Mouse (Mus musculus): ENCODE data around the gene Scaf1.
"Not testable (repeated sequence)": the region's sequence is repeated elsewhere in the genome, so short reads cannot be mapped to it uniquely, and the experiment has no call there.

The Scaf1 gene

DNA sequence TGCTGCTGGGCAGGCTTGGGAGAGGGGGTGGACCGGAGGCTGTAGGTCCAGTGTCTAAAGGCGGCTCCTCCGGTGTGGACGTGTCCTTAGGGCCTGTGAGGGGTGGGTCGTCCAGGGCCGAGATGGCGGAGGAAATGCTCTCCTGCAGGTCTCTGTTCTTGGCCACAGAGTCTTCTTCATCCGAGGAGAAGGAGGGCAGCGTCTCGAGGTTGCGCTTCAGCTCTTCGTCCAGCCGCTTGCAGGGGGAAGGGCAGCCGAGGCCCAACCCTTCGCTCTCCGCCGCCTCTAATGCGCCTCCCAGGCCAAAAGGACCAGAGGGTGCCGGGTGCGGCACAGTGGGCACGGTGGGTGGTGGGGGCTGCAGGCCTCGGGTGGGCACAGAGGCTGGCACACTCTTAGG is 29.6 kb upstream of the Scaf1 start:
- DNase-seq (ENCODE audit: low spot score in 2 of 2), result no peak

- no peak for DNase-seq (ENCODE audit: low spot score in 2 of 2)
Observed at GRCm38 (mm10) chr7:45043307-45043706, 27.1 kb upstream of the Scaf1 start.

DNA sequence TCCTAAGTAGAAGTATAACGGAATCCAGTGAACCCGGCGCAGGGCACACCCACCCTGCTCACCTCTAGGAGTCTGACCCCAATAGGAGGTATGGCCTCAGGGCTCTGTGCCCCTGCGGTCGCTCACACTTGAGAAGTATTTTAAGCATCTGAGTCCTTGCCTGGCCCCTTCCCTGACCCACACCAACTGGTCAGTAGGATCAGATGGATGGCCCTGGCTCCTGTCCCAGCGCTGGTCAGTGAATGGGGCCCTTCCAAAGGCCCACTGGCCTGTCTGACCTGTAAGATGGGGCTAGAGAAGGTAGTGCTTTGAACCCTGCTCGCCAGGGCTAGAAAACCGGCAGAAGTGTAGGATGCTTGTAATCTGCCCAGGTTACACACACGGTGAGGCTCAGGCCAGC is 24.7 kb upstream of the Scaf1 start:
- no peak for DNase-seq (ENCODE audit: low spot score in 2 of 2)

DNA sequence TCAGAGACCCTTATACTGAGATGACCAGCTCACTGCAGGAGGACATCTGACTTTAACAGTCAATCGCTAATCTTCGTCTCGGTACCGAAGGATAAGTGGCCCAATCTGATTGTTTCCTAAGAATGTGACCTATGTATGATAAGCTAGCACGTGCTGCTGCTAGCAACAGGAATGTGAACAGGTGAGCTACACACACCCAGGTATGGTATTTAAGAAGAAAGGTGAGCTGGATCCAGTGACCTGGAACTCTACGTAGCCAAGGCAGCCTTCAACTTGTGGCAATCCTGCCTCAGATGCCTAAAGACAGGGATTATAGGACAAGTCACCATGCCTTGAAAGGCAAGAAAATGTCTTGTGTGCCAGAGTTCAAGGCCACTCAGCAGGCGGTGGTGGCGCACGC is 22.2 kb upstream of the Scaf1 start:
- DNase-seq (ENCODE audit: low spot score in 2 of 2), result no peak

- DNase-seq (ENCODE audit: low spot score in 2 of 2), result peak; percentile 36 to 65
Observed at GRCm38 (mm10) chr7:45037720-45038361, 21.7 kb upstream of the Scaf1 start.

- DNase-seq (ENCODE audit: low spot score in 2 of 2), result no peak
Observed at GRCm38 (mm10) chr7:45036702-45037101, 20.5 kb upstream of the Scaf1 start.

DNA sequence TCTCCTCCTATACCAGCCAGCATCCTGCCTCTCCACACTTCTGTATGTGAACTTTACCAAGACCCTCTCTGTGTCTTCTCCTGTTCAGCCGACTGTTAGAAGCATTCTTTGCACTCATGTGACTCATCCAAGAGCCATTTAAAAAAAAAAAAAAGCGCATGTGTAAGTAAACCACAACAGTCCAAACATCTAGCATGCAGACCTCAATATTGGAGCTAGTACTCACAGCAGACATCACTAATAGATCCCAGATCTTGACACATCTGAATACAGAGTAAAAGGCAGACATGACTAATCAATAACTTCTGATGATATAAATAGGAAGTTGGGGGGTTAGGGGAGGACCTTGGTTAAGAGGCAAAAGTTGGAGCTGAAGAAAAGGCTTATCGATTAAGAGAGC is 19.5 kb upstream of the Scaf1 start:
- no peak for DNase-seq (ENCODE audit: low spot score in 2 of 2)

DNA sequence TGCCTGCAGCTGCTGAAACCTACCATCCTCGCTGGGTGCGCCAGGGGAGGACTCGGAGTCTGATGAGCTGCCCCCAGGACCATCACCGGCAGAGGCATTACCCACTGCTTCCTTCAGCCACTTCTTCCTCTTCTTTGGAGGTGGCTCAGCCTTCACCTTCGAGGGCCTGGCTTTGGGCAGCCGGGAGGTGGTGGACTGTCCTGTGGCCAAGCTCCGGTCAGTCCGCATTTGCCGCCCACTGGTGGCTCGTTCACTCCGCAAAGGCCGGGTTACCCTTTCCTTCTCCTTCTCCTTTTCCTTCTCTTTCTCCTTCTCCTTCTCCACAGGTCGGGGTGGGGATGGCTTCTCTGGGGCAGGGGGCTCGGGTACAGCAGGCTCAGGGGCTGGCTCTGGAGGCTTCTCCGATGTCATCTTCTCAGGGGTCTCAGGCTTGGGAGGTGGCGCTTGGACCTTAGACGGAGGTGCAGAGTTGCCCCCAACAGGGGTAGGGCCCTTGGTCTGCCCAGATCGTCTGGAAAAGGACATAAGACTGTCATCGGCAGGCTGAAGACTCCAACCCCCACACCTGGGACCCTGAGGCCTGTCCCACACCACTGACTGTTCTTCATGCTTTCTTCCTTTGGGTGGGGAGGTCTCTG is 17.7 kb upstream of the Scaf1 start:
- DNase-seq (ENCODE audit: low spot score in 2 of 2), result no peak

GRCm38 (mm10) chr7:45030857-45031256 is 14.7 kb upstream of the Scaf1 start:
- DNase-seq (ENCODE audit: low spot score in 2 of 2), result no peak

- DNase-seq (ENCODE audit: low spot score in 2 of 2), result no peak
Observed at GRCm38 (mm10) chr7:45029995-45030394, 13.8 kb upstream of the Scaf1 start.

DNA sequence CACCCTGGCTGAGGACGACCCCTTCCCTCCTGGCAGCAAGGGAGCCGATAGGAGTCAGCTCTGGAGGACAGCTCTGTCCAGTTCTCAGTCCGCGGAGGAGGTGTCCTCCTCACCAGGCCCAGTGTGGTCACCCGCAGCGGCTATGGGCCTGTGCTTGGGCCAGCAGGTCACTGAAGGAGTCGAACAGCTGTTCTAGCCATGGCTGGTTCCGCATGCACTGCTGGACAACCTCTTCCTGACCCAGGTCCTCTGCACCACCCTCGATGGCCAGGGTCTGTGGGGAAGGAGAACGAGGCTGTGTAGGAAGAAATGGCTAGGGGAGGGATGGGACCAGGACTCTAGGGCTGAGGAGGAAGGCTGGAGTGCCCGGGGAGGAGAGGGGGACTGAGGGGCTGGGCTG is 12.2 kb upstream of the Scaf1 start:
- DNase-seq (ENCODE audit: low spot score in 2 of 2), result no peak

GRCm38 (mm10) chr7:45027761-45028160 is 11.6 kb upstream of the Scaf1 start:
- DNase-seq (ENCODE audit: low spot score in 2 of 2), result no peak

- no peak for DNase-seq (ENCODE audit: low spot score in 2 of 2)
Observed at GRCm38 (mm10) chr7:45026256-45026655, 10.1 kb upstream of the Scaf1 start.

DNA sequence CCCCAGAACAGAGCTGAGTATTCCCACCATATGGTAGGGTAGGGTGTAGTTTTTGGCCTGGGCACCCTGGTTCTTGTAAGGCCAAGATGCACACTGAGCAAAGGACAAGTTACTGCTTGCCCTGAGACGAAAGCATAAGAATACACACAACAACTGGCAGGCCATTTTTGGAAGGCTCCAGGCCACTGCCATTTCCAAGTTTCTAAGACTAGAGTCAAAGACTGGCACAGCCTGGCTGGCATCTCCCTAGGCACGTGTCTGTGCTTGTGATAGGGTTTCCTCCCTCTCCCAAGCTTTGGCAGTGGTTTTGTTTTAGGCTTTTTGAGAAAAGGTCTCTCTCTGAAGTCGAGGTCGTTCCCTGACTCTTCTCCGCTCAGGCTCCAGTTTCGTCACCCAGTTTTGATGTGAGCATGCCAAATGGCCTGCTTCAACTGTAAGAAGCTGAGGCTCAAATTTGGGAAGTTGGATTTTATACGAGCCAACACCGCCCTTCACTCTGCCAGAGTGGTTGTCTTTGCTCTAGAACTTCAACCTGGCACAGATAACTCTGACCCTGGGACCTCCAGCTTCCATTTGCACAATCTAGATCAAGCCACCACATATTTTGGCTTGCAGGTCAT is 9.5 kb upstream of the Scaf1 start:
- no peak for DNase-seq (ENCODE audit: low spot score in 2 of 2)

DNA sequence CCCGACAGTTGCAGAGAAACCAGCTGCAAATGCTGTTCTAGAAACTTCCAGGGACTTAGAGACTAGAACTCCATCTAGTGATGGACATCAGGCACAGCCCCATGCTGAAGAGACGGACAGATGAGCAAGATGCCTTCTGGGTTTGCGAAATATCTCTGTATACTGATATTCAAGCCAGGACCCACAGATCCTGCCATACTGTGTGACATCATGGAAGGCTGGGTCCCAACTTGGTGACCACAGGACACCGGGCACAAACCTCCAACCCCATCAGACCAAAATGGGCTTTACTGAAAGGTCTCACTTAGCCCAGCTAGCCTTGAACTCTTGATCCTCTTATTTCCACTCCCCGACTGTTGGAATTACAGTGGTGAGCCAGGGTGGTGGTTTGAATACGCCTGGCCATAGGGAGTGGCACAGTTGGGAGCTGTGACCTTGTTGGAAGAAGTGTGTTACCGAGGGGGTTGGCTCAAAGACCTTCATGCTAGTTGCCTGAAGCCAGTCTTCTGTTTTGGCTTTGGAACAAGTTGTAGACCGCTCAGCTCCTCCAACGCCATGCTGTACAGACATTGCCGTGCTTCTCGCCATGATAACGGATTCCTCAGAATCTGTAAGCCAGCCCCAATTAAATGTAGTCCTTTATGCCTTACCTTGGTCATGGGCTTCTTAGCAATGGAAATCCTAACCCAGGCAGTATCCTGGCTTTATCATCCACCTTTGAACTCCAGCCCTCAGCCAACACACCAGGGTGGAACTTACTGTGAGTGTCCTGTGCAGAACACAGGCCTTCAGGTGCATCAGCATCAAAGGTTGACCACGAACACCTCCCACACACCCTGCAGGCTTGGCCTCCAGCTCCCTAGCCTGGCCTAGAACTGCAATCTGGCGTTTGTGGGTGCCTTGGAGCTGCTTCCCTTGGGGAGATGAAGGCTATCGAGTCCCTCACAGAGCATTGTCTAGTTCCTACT is 8.4 kb upstream of the Scaf1 start:
- no peak for DNase-seq (ENCODE audit: low spot score in 2 of 2)

DNA sequence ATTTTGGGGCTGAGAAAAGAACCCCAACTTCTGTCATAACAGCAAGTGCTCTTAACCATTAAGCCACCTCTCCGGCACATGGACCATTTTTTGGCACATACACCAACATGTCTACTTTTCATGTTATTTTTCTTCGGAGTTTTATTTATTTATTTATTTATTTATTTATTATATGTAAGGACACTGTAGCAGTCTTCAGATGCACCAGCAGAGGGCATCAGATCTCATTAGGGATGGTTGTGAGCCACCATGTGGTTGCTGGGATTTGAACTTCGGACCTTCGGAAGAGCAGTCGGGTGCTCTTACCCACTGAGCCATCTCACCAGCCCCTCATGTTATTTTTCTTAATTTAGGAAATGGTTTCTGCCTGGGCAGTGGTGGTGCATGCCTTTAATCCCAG is 7.5 kb upstream of the Scaf1 start:
- DNase-seq (ENCODE audit: low spot score in 2 of 2), result not testable (repeated sequence)

- DNase-seq (ENCODE audit: low spot score in 2 of 2), result no peak
Observed at GRCm38 (mm10) chr7:45020225-45020624, 4.1 kb upstream of the Scaf1 start.

- no peak for DNase-seq (ENCODE audit: low spot score in 2 of 2)
Observed at GRCm38 (mm10) chr7:45019031-45019571, 2.9 kb upstream of the Scaf1 start.

DNA sequence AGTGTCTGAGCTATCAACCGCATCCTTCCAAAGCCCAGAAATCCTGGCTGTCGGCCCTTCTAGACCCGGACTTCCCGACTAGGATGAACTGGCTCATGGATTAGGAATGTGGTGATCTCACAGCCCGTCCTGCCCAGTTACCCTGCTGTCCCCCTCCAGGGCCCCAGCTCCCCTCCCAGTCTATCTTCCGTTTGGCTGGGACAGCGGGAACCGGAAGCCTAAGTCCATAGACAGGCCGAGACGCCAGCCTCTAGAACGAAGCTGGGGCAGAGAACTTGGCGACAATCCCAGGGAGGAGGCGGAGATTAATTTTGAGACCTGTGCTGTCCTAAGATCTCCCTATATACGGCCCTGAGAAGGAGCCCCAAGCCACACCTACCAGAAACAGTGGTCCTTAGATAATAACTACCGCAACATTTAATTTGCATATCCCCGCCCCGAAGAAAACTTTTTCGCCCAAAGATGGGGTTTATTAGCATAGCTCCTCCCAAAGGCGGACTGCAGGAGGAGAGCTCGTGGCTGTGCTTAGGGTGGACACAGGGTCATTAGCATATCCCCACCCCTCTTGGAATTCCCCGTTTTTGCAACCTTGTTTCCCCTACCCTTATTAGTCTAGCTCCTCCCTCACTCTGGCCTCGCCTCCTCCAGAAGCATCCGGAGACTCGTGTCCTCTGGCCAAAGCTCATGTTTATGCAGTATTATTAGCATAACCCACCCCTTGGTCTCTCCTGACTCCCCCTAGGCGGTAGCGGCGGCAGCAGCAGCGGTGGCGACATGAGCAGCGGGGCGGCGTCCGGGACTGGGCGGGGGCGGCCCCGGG is 1.3 kb upstream of the Scaf1 start, which contains the start of gene Rras:
TSS of gene Rras (plus strand) at position 720 of the 820 bp plus-strand sequence.
- peak in 1 of 2 experiments; percentile 63 for DNase-seq (ENCODE audit: low spot score in 2 of 2)

GRCm38 (mm10) chr7:45016761-45017160 is 598 bp upstream of the Scaf1 start:
- DNase-seq (ENCODE audit: low spot score in 2 of 2), result no peak

Measured in cerebellum, postnatal 4 days (tissue).